Mouse (Mus musculus): ENCODE measurements around the gene Ears2. TPM values are rescaled to one million over a fixed set of nuclear protein-coding genes. Genes with fewer than 3 reads are reported as not detected.

Ears2 gene
- polyA plus RNA-seq, 1 experiment: 11.0 TPM

- H3K79me3 ChIP-seq (ENCODE audit: low read depth): peaks cover 17% of the 10 kb centered on the region
- TF ChIP-seq CEBPB (IDR thresholded peaks at IDR 0.05; ENCODE audit: low read depth): no peak
- TF ChIP-seq FOSL1 (IDR thresholded peaks at IDR 0.05; ENCODE audit: insufficient read depth, low read length, poor library complexity, severe bottlenecking): no peak
- H3K4me3 ChIP-seq (ENCODE audit: insufficient read depth, poor library complexity, severe bottlenecking): no peak overlapping the region
- peaks cover 43% of the 10 kb centered on the region for H3K79me2 ChIP-seq (ENCODE audit: control insufficient read depth, insufficient read depth)
- H3ac ChIP-seq (ENCODE audit: control insufficient read depth, insufficient read length, low read depth): no peak overlapping the region
- H3K27me3 ChIP-seq (ENCODE audit: control insufficient read depth, insufficient read depth, insufficient read length): no peaks in the 10 kb centered on the region
- peaks cover 92% of the 10 kb centered on the region for H3K36me3 ChIP-seq (ENCODE audit: control insufficient read depth, insufficient read depth)
Observed at GRCm38 (mm10) chr7:122074374-122074773, 7.3 kb upstream of the Ears2 start.

DNA sequence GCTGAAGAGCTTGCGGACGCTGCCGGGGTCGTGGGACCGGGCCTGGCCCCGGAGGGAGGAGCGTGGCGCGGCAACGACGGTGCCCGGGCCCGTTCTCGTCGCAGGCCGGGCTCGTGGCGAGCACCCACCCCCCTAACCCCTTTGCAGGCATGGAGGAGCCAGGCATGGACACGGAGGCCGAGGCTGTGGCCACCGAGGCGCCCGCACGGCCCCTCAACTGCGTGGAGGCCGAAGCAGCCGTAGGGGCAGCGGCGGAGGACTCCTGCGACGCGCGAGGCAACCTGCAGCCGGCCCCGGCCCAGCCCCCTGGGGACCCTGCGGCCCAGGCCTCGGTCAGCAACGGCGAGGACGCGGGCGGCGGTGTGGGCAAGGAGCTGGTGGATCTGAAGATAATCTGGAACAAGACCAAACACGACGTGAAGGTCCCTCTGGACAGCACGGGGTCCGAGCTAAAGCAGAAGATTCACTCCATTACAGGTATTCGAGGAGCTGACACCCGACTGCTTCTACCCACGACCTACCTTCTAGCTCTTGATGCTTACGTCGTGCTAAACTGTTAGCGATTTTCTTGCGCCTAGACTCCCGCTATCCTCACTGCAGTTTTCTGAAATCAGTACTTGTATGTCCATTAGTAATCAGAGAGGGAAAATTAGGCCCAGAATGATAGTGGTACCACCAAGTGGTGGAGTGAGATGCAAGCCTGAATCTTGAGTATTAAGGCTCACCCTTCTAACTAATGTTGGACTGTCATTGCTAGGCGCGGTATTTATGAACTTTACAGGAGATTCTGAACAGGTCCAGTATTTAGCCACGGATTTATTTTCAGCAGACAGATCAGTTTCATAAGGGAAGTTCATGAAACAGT is 686 bp upstream of the Ears2 start:
- Histone ChIP-seq H3K79me2 (ENCODE audit: control insufficient read depth, insufficient read depth) (peaks cover 74% of the 10 kb centered on the region), H3K27me3 (ENCODE audit: control insufficient read depth, insufficient read depth, insufficient read length) (no peaks in the 10 kb centered on the region), H3K4me3 (ENCODE audit: insufficient read depth, poor library complexity, severe bottlenecking) (peak overlapping the region; percentile 80), H3K79me3 (ENCODE audit: low read depth) (peaks cover 44% of the 10 kb centered on the region), H3K36me3 (ENCODE audit: control insufficient read depth, insufficient read depth) (peaks cover 41% of the 10 kb centered on the region), H3ac (ENCODE audit: control insufficient read depth, insufficient read length, low read depth) (peak overlapping the region; percentile 86)
- TF ChIP-seq FOSL1 (IDR thresholded peaks at IDR 0.05; ENCODE audit: insufficient read depth, low read length, poor library complexity, severe bottlenecking): no peak
- TF ChIP-seq MYOG (IDR thresholded peaks at IDR 0.05; ENCODE audit: control insufficient read depth, extremely low read depth, insufficient read length): no peak
- no peak for TF ChIP-seq MYOD1 (IDR thresholded peaks at IDR 0.05; ENCODE audit: control insufficient read depth, insufficient read length, low read depth)
- TF ChIP-seq MAX (IDR thresholded peaks at IDR 0.05): no peak
- TF ChIP-seq USF1 (IDR thresholded peaks at IDR 0.05; ENCODE audit: low read depth): no peak
- no peak for TF ChIP-seq CEBPB (IDR thresholded peaks at IDR 0.05; ENCODE audit: low read depth)
- TF ChIP-seq CTCF (IDR thresholded peaks at IDR 0.05; ENCODE audit: control insufficient read depth, insufficient read depth, insufficient read length): no peak

- Histone ChIP-seq H3ac (ENCODE audit: control insufficient read depth, insufficient read length, low read depth) (peak overlapping the region; percentile 86), H3K36me3 (ENCODE audit: control insufficient read depth, insufficient read depth) (peaks cover 27% of the 10 kb centered on the region), H3K79me3 (ENCODE audit: low read depth) (peaks cover 41% of the 10 kb centered on the region), H3K27me3 (ENCODE audit: control insufficient read depth, insufficient read depth, insufficient read length) (no peaks in the 10 kb centered on the region), H3K4me3 (ENCODE audit: insufficient read depth, poor library complexity, severe bottlenecking) (peak overlapping the region; percentile 80), H3K79me2 (ENCODE audit: control insufficient read depth, insufficient read depth) (peaks cover 60% of the 10 kb centered on the region)
- TF ChIP-seq USF1 (IDR thresholded peaks at IDR 0.05; ENCODE audit: low read depth): no peak
- no peak for TF ChIP-seq FOSL1 (IDR thresholded peaks at IDR 0.05; ENCODE audit: insufficient read depth, low read length, poor library complexity, severe bottlenecking)
- no peak for TF ChIP-seq MYOG (IDR thresholded peaks at IDR 0.05; ENCODE audit: control insufficient read depth, extremely low read depth, insufficient read length)
- TF ChIP-seq CTCF (IDR thresholded peaks at IDR 0.05; ENCODE audit: control insufficient read depth, insufficient read depth, insufficient read length): no peak
- TF ChIP-seq MYOD1 (IDR thresholded peaks at IDR 0.05; ENCODE audit: control insufficient read depth, insufficient read length, low read depth): no peak
- TF ChIP-seq MAX (IDR thresholded peaks at IDR 0.05): no peak
- TF ChIP-seq CEBPB (IDR thresholded peaks at IDR 0.05; ENCODE audit: low read depth): no peak
Observed at GRCm38 (mm10) chr7:122066102-122066944, 740 bp downstream of the Ears2 start.

DNA sequence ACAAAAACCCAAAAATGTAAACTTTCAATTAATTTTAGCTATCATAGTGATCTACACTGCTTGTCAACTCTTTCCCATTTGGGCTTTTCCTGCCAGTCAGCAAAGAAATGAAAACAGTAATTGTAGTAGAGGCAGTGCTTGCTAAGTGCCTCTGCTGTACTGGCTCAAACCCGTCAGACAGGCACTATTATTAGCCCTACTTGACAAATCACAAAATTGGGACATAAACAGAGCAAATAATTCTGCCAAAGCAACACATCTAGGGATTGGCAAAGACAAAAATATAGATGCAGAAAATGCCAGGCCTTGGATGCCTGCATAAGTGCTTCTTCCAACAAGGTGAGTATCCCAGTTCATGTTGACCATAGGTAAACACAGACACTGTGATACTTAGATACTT is 1.4 kb downstream of the Ears2 start:
- no peak for TF ChIP-seq MYOG (IDR thresholded peaks at IDR 0.05; ENCODE audit: control insufficient read depth, extremely low read depth, insufficient read length)
- no peak for TF ChIP-seq MAX (IDR thresholded peaks at IDR 0.05)
- no peak for TF ChIP-seq FOSL1 (IDR thresholded peaks at IDR 0.05; ENCODE audit: insufficient read depth, low read length, poor library complexity, severe bottlenecking)
- TF ChIP-seq CTCF (IDR thresholded peaks at IDR 0.05; ENCODE audit: control insufficient read depth, insufficient read depth, insufficient read length): no peak
- no peak for TF ChIP-seq USF1 (IDR thresholded peaks at IDR 0.05; ENCODE audit: low read depth)
- TF ChIP-seq CEBPB (IDR thresholded peaks at IDR 0.05; ENCODE audit: low read depth): no peak
- Histone ChIP-seq H3K36me3 (ENCODE audit: control insufficient read depth, insufficient read depth) (peaks cover 22% of the 10 kb centered on the region), H3K79me3 (ENCODE audit: low read depth) (peaks cover 39% of the 10 kb centered on the region), H3K4me3 (ENCODE audit: insufficient read depth, poor library complexity, severe bottlenecking) (no peak overlapping the region), H3K27me3 (ENCODE audit: control insufficient read depth, insufficient read depth, insufficient read length) (no peaks in the 10 kb centered on the region), H3ac (ENCODE audit: control insufficient read depth, insufficient read length, low read depth) (no peak overlapping the region), H3K79me2 (ENCODE audit: control insufficient read depth, insufficient read depth) (peaks cover 53% of the 10 kb centered on the region)

DNA sequence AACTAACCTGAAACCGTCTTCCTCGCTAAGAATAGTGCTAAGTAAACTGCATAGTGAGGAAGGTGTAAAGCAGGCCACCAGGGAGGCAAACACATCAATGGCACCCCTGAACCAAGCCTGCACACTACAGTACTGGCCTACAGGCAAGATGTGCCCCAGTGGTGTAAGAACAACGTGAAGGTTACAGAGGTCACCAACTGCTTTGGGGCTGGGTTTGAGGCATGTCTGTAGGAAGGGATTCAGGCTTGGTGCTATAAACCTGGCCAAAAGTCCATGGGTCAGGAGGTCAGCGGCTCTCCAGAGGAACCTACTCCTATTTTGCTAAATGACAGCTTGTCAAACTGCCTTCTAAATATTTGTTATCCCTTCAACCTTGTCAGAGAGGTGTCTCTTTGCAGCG is 10.4 kb downstream of the Ears2 start:
- H3K36me3 ChIP-seq (ENCODE audit: control insufficient read depth, insufficient read depth): peaks cover 5% of the 10 kb centered on the region
- no peaks in the 10 kb centered on the region for H3K79me3 ChIP-seq (ENCODE audit: low read depth)
- no peak for TF ChIP-seq MYOG (IDR thresholded peaks at IDR 0.05; ENCODE audit: control insufficient read depth, extremely low read depth, insufficient read length)
- no peak for TF ChIP-seq MAX (IDR thresholded peaks at IDR 0.05)
- no peak for TF ChIP-seq USF1 (IDR thresholded peaks at IDR 0.05; ENCODE audit: low read depth)
- no peak for TF ChIP-seq FOSL1 (IDR thresholded peaks at IDR 0.05; ENCODE audit: insufficient read depth, low read length, poor library complexity, severe bottlenecking)
- TF ChIP-seq MYOD1 (IDR thresholded peaks at IDR 0.05; ENCODE audit: control insufficient read depth, insufficient read length, low read depth): no peak
- TF ChIP-seq CEBPB (IDR thresholded peaks at IDR 0.05; ENCODE audit: low read depth): no peak
- TF ChIP-seq CTCF (IDR thresholded peaks at IDR 0.05; ENCODE audit: control insufficient read depth, insufficient read depth, insufficient read length): no peak
- no peak overlapping the region for H3ac ChIP-seq (ENCODE audit: control insufficient read depth, insufficient read length, low read depth)
- no peaks in the 10 kb centered on the region for H3K27me3 ChIP-seq (ENCODE audit: control insufficient read depth, insufficient read depth, insufficient read length)
- no peak overlapping the region for H3K4me3 ChIP-seq (ENCODE audit: insufficient read depth, poor library complexity, severe bottlenecking)
- no peaks in the 10 kb centered on the region for H3K79me2 ChIP-seq (ENCODE audit: control insufficient read depth, insufficient read depth)

Data from C2C12 (cell line).